Mouse (Mus musculus) kidney, postnatal 0 days (tissue): ENCODE data around the gene Zfyve28. TPM values are rescaled to one million over a fixed set of nuclear protein-coding genes. Genes with fewer than 3 reads are reported as not detected.

ENCODE experiments used
- ATAC-seq: fragments of 200-750 bp; cut with Nextera tagmentation; replicated peaks from 2 replicates; pipeline ENCODE4 v1.8.0; 2017; ENCODE audit warnings: low read depth, moderate number of reproducible peaks, moderate TSS enrichment, moderate library complexity; ENCODE audit not compliant: low FRiP score
- DNase-seq: peaks from one replicate; pipeline ENCODE4 v3.0.0-alpha.2; 2016; ENCODE audit warnings: low spot score
- H3K27ac ChIP-seq: fragments of 300-500 bp; sonication (generic); 2 replicates; pipeline ENCODE4 v1.5.1; 2014; ENCODE audit warnings: mild to moderate bottlenecking
- H3K27me3 ChIP-seq: fragments of 300-500 bp; sonication (generic); 2 replicates; pipeline ENCODE4 v1.6.1; 2014; ENCODE audit warnings: low read length, mixed read lengths; ENCODE audit not compliant: insufficient read depth
- H3K36me3 ChIP-seq: fragments of 300-500 bp; sonication (generic); 2 replicates; pipeline ENCODE4 v1.6.1; 2014; ENCODE audit warnings: low read length, mixed read lengths; ENCODE audit not compliant: insufficient read depth
- H3K4me1 ChIP-seq: fragments of 300-500 bp; sonication (generic); replicated peaks from 2 replicates; pipeline ENCODE4 v1.6.1; 2014; ENCODE audit warnings: antibody characterized with exemption, low read length, mixed read lengths; ENCODE audit not compliant: insufficient read depth
- H3K4me2 ChIP-seq: fragments of 300-500 bp; sonication (generic); 2 replicates; pipeline ENCODE4 v1.6.1; 2014; ENCODE audit warnings: mild to moderate bottlenecking, low read length, moderate library complexity, mixed read lengths
- H3K4me3 ChIP-seq: fragments of 300-500 bp; sonication (generic); replicated peaks from 2 replicates; pipeline ENCODE4 v1.5.1; 2014; ENCODE audit warnings: low read depth, low read length
- H3K9ac ChIP-seq: fragments of 300-500 bp; sonication (generic); 2 replicates; pipeline ENCODE4 v1.6.1; 2014; ENCODE audit warnings: low read depth, low read length
- H3K9me3 ChIP-seq: fragments of 300-500 bp; sonication (generic); replicated peaks from 2 replicates; pipeline ENCODE4 v1.6.1; 2016; ENCODE audit warnings: low read length, inconsistent platforms, mixed read lengths
- CTCF ChIP-seq: IDR thresholded peaks from 2 replicates; pipeline ENCODE4 v1.5.1; 2016; ENCODE audit warnings: antibody characterized with exemption, low read depth, mild to moderate bottlenecking, moderate library complexity
- WGBS: fragments of 180-500 bp; shearing (Covaris S2); extraction: QIAGEN DNeasy Blood & Tissue Kit; methylation state at CpG from one replicate; pipeline ENCODE4 v1.1.7; 2014; 5-methylcytosine and 5-hydroxymethylcytosine counted together
- polyA plus RNA-seq: library from polyadenylated mRNA; unstranded; fragments of >200 nt; fragmentation: Nextera tagmentation; extraction: Ambion mirVana; gene quantifications from 2 replicates; pipeline ENCODE4 v1.2.1, GENCODE M21; 2015

Zfyve28 gene
- polyA plus RNA-seq, 1 experiment from 2014 or later: 0.14 TPM

- Histone ChIP-seq H3K4me3 (no peak overlapping the region), H3K9me3 (no peaks in the 10 kb centered on the region), H3K27ac (no peak overlapping the region), H3K4me2 (no peak overlapping the region), H3K36me3 (no peaks in the 10 kb centered on the region), H3K9ac (no peak overlapping the region), H3K27me3 (no peaks in the 10 kb centered on the region), H3K4me1 (no peaks in the 10 kb centered on the region)
- DNase-seq: no peak
- no peak for ATAC-seq
- TF ChIP-seq CTCF: no peak
- 93% methylated on average over 2 of the region's 2 CpGs for WGBS
Measured at GRCm38 (mm10) chr5:34225516-34225915, 62.7 kb downstream of the Zfyve28 start.

- DNase-seq (no peak), ATAC-seq (no peak)
- Histone ChIP-seq H3K27me3 (no peaks in the 10 kb centered on the region), H3K4me2 (no peak overlapping the region), H3K27ac (no peak overlapping the region), H3K9ac (no peak overlapping the region), H3K4me3 (no peak overlapping the region), H3K36me3 (no peaks in the 10 kb centered on the region), H3K9me3 (no peaks in the 10 kb centered on the region), H3K4me1 (no peaks in the 10 kb centered on the region)
- WGBS: 62% methylated on average over 5 of the region's 5 CpGs
- no peak for TF ChIP-seq CTCF
Measured at GRCm38 (mm10) chr5:34224515-34224914, 63.7 kb downstream of the Zfyve28 start.

- no peaks in the 10 kb centered on the region for H3K4me1 ChIP-seq
- ATAC-seq (no peak), DNase-seq (no peak)
- no peak for TF ChIP-seq CTCF
- no peaks in the 10 kb centered on the region for H3K36me3 ChIP-seq
- H3K4me3 ChIP-seq: no peak overlapping the region
- H3K9ac ChIP-seq: no peak overlapping the region
- H3K27ac ChIP-seq: no peak overlapping the region
- no peaks in the 10 kb centered on the region for H3K27me3 ChIP-seq
- H3K4me2 ChIP-seq: no peak overlapping the region
- WGBS: 86% methylated on average over 4 of the region's 4 CpGs
- no peaks in the 10 kb centered on the region for H3K9me3 ChIP-seq
Measured at GRCm38 (mm10) chr5:34220001-34220400, 68.2 kb downstream of the Zfyve28 start.

GRCm38 (mm10) chr5:34218672-34219071, 69.6 kb downstream of the Zfyve28 start:
- TF ChIP-seq CTCF: no peak
- Histone ChIP-seq H3K9ac (no peak overlapping the region), H3K4me2 (no peak overlapping the region), H3K27me3 (no peaks in the 10 kb centered on the region), H3K27ac (no peak overlapping the region), H3K36me3 (no peaks in the 10 kb centered on the region), H3K4me1 (no peaks in the 10 kb centered on the region), H3K4me3 (no peak overlapping the region), H3K9me3 (no peaks in the 10 kb centered on the region)
- WGBS: 54% methylated on average over 5 of the region's 5 CpGs
- no peak for ATAC-seq
- no peak for DNase-seq

- Histone ChIP-seq H3K27ac (no peak overlapping the region), H3K4me1 (no peaks in the 10 kb centered on the region), H3K9me3 (no peaks in the 10 kb centered on the region), H3K4me3 (no peak overlapping the region), H3K27me3 (no peaks in the 10 kb centered on the region), H3K36me3 (no peaks in the 10 kb centered on the region), H3K9ac (no peak overlapping the region), H3K4me2 (no peak overlapping the region)
- TF ChIP-seq CTCF: no peak
- 50% methylated on average over 9 of the region's 9 CpGs for whole genome bisulfite sequencing
- no peak for DNase-seq
- no peak for ATAC-seq
Measured at GRCm38 (mm10) chr5:34217756-34218155, 70.5 kb downstream of the Zfyve28 start.

GRCm38 (mm10) chr5:34216025-34216424, 72.2 kb downstream of the Zfyve28 start:
- H3K9me3 ChIP-seq: no peaks in the 10 kb centered on the region
- ATAC-seq (no peak), DNase-seq (no peak)
- H3K4me1 ChIP-seq: no peaks in the 10 kb centered on the region
- no peak overlapping the region for H3K4me2 ChIP-seq
- no peaks in the 10 kb centered on the region for H3K36me3 ChIP-seq
- H3K9ac ChIP-seq: no peak overlapping the region
- WGBS: 74% methylated on average over 7 of the region's 7 CpGs
- TF ChIP-seq CTCF: no peak
- no peak overlapping the region for H3K4me3 ChIP-seq
- H3K27me3 ChIP-seq: no peaks in the 10 kb centered on the region
- H3K27ac ChIP-seq: no peak overlapping the region

DNA sequence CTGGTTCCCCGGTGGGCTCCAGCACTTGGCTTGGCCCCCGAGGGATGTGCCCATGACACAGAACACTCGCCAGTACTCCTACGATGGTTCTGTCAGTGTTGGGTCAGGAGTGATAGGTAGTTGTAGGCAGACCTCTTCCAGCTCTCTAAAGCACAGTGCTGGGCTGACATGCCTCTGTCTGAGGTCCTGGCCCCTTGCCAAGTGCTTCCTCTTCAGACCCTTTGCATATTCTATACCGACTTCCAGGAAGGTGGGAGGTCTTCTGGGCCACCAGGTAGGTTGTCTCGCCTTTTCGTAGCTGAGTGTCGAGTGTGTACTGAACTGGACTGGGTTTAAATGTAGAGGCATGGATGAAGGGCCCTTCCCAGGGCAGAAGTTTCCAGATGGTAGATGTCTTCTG, 74.6 kb downstream of the Zfyve28 start:
- H3K27ac ChIP-seq: no peak overlapping the region
- TF ChIP-seq CTCF: no peak
- DNase-seq: no peak
- ATAC-seq: no peak
- 58% methylated on average over 8 of the region's 8 CpGs for WGBS
- no peak overlapping the region for H3K4me2 ChIP-seq
- H3K9ac ChIP-seq: no peak overlapping the region
- H3K4me1 ChIP-seq: no peaks in the 10 kb centered on the region
- no peak overlapping the region for H3K4me3 ChIP-seq
- H3K36me3 ChIP-seq: no peaks in the 10 kb centered on the region
- H3K9me3 ChIP-seq: no peaks in the 10 kb centered on the region
- no peaks in the 10 kb centered on the region for H3K27me3 ChIP-seq
